Mouse (Mus musculus) embryonic facial prominence, embryonic 11.5 days (tissue): ENCODE measurements around the gene Gm28305. TPM values are rescaled to one million over a fixed set of nuclear protein-coding genes. Genes with fewer than 3 reads are reported as not detected.

Experiments
- ATAC-seq: fragments of 200-750 bp; cut with Nextera tagmentation; replicated peaks from 2 replicates; pipeline ENCODE4 v1.8.0; 2017; ENCODE audit warnings: low read depth; ENCODE audit not compliant: insufficient number of reproducible peaks, low FRiP score, low TSS enrichment
- DNase-seq: peaks from one replicate; pipeline ENCODE4 v3.0.0-alpha.2; 2015; ENCODE audit warnings: low spot score
- H3K27ac ChIP-seq: fragments of 300-500 bp; sonication (generic); replicated peaks from 2 replicates; pipeline ENCODE4 v1.5.1; 2014; ENCODE audit warnings: mild to moderate bottlenecking, low read depth, low read length, control low read depth
- H3K27me3 ChIP-seq: fragments of 300-500 bp; sonication (generic); 2 replicates; pipeline ENCODE4 v1.6.1; 2014; ENCODE audit warnings: mild to moderate bottlenecking, low read length, moderate library complexity, mixed read lengths; ENCODE audit not compliant: control insufficient read depth, insufficient read depth
- H3K36me3 ChIP-seq: fragments of 300-500 bp; sonication (generic); replicated peaks from 2 replicates; pipeline ENCODE4 v1.6.1; 2014; ENCODE audit warnings: low read depth, mild to moderate bottlenecking, low read length, moderate library complexity, mixed read lengths; ENCODE audit not compliant: control insufficient read depth, insufficient read depth
- H3K4me1 ChIP-seq: fragments of 300-500 bp; sonication (generic); 2 replicates; pipeline ENCODE4 v1.6.1; 2014; ENCODE audit warnings: low read length, mixed read lengths; ENCODE audit not compliant: control insufficient read depth, insufficient read depth
- H3K4me2 ChIP-seq: fragments of 300-500 bp; sonication (generic); 2 replicates; pipeline ENCODE4 v1.6.1; 2014; ENCODE audit warnings: low read depth, mild to moderate bottlenecking, control low read depth, low read length, moderate library complexity
- H3K4me3 ChIP-seq: fragments of 300-500 bp; sonication (generic); 2 replicates; pipeline ENCODE4 v1.5.1; 2014; ENCODE audit warnings: low read depth, low read length, control low read depth
- H3K9ac ChIP-seq: fragments of 300-500 bp; sonication (generic); replicated peaks from 2 replicates; pipeline ENCODE4 v1.6.1; 2014; ENCODE audit warnings: mild to moderate bottlenecking, control low read depth, low read length
- H3K9me3 ChIP-seq: fragments of 300-500 bp; sonication (generic); replicated peaks from 2 replicates; pipeline ENCODE4 v1.6.1; 2016; ENCODE audit warnings: mild to moderate bottlenecking, low read length, inconsistent platforms, mixed read lengths; ENCODE audit not compliant: control insufficient read depth
- WGBS: fragments of 180-500 bp; shearing (Covaris S2); extraction: QIAGEN DNeasy Blood & Tissue Kit; methylation state at CpG from one replicate; pipeline ENCODE4 v1.1.7; 2014; 5-methylcytosine and 5-hydroxymethylcytosine counted together
- polyA plus RNA-seq: library from polyadenylated mRNA; unstranded; fragments of >200 nt; fragmentation: Nextera tagmentation; extraction: Ambion mirVana; gene quantifications from 2 replicates; pipeline ENCODE4 v1.2.1, GENCODE M21; 2014

The Gm28305 gene
- polyA plus RNA-seq, 1 experiment from 2014 or later: not detected

DNA sequence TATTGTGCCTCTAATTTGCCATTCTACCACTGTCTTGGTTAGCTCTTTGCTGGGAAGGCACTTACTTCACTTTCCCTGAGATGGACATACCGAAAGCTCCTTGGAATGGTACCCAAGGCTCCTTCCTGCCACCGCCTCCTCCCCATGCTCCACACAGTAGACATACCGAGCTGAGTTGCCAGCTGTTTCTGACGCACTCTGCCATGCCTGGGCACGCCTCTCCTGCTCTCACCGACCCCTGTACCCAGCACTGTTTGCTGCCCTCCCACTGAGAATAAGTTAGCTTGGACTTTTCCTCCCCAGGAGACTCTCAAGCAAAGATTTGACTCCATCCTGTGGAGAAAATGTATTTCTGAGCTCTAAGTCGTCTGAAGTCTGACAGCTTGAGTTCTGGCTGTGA is 60.4 kb downstream of the Gm28305 start:
- H3K4me1 ChIP-seq: no peaks in the 10 kb centered on the region
- no peaks in the 10 kb centered on the region for H3K36me3 ChIP-seq
- no peak overlapping the region for H3K27ac ChIP-seq
- H3K4me3 ChIP-seq: no peak overlapping the region
- H3K27me3 ChIP-seq: no peaks in the 10 kb centered on the region
- no peak overlapping the region for H3K4me2 ChIP-seq
- H3K9ac ChIP-seq: no peak overlapping the region
- 43% methylated on average over 7 of the region's 7 CpGs for WGBS
- ATAC-seq (no peak), DNase-seq (no peak)
- no peaks in the 10 kb centered on the region for H3K9me3 ChIP-seq

- H3K4me1 ChIP-seq: no peaks in the 10 kb centered on the region
- ATAC-seq (no peak), DNase-seq (no peak)
- H3K27me3 ChIP-seq: no peaks in the 10 kb centered on the region
- no peaks in the 10 kb centered on the region for H3K9me3 ChIP-seq
- WGBS: 23% methylated on average over 3 of the region's 3 CpGs
- no peak overlapping the region for H3K9ac ChIP-seq
- no peak overlapping the region for H3K4me3 ChIP-seq
- H3K4me2 ChIP-seq: no peak overlapping the region
- no peaks in the 10 kb centered on the region for H3K36me3 ChIP-seq
- no peak overlapping the region for H3K27ac ChIP-seq
These were observed 61.0 kb downstream of the Gm28305 start for GRCm38 (mm10) chr9:104101458-104101857.

GRCm38 (mm10) chr9:104102301-104102700 is 61.8 kb downstream of the Gm28305 start:
- no peak overlapping the region for H3K4me3 ChIP-seq
- H3K9ac ChIP-seq: no peak overlapping the region
- no peaks in the 10 kb centered on the region for H3K9me3 ChIP-seq
- no peaks in the 10 kb centered on the region for H3K27me3 ChIP-seq
- no peak for ATAC-seq
- H3K36me3 ChIP-seq: no peaks in the 10 kb centered on the region
- no peak overlapping the region for H3K27ac ChIP-seq
- H3K4me2 ChIP-seq: no peak overlapping the region
- H3K4me1 ChIP-seq: no peaks in the 10 kb centered on the region
- 26% methylated on average over 6 of the region's 6 CpGs for WGBS
- no peak for DNase-seq

GRCm38 (mm10) chr9:104102901-104103300 is 62.4 kb downstream of the Gm28305 start:
- WGBS: 33% methylated on average over 2 of the region's 2 CpGs
- DNase-seq (no peak), ATAC-seq (no peak)
- H3K9ac ChIP-seq: no peak overlapping the region
- H3K4me1 ChIP-seq: no peaks in the 10 kb centered on the region
- H3K4me2 ChIP-seq: no peak overlapping the region
- no peak overlapping the region for H3K27ac ChIP-seq
- no peaks in the 10 kb centered on the region for H3K9me3 ChIP-seq
- no peaks in the 10 kb centered on the region for H3K27me3 ChIP-seq
- H3K36me3 ChIP-seq: no peaks in the 10 kb centered on the region
- H3K4me3 ChIP-seq: no peak overlapping the region

DNA sequence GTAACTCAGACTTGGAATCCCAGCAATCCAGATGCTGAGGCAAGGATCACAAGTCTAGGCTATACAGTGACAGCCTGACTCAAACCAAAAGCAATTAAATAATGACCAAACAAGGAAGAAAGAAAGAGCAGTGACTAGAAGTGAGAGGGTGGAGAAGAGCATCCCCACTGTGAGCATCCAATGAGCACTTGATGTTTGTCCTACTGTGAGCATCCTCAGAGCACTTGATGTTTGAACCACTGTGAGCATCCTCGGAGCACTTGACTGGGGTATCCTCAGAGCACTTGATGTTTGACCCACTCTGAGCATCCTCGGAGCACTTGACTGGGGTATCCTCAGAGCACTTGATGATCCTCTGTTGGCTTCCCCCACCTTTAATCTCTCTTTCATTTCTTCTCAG is 64.5 kb downstream of the Gm28305 start:
- H3K27ac ChIP-seq: no peak overlapping the region
- DNase-seq (no peak), ATAC-seq (no peak)
- H3K9ac ChIP-seq: no peak overlapping the region
- H3K4me3 ChIP-seq: no peak overlapping the region
- H3K4me1 ChIP-seq: no peaks in the 10 kb centered on the region
- no peak overlapping the region for H3K4me2 ChIP-seq
- H3K27me3 ChIP-seq: no peaks in the 10 kb centered on the region
- 74% methylated on average over 2 of the region's 2 CpGs for WGBS
- no peaks in the 10 kb centered on the region for H3K36me3 ChIP-seq
- no peaks in the 10 kb centered on the region for H3K9me3 ChIP-seq

GRCm38 (mm10) chr9:104106930-104107329 is 66.5 kb downstream of the Gm28305 start:
- no peak overlapping the region for H3K4me3 ChIP-seq
- ATAC-seq: no peak
- H3K27me3 ChIP-seq: no peaks in the 10 kb centered on the region
- no peaks in the 10 kb centered on the region; the same call in 1 of the 2 replicates for H3K9me3 ChIP-seq
- no peaks in the 10 kb centered on the region for H3K36me3 ChIP-seq
- DNase-seq: no peak
- 87% methylated on average over 9 of the region's 9 CpGs for WGBS
- no peak overlapping the region for H3K4me2 ChIP-seq
- H3K27ac ChIP-seq: no peak overlapping the region
- no peak overlapping the region for H3K9ac ChIP-seq
- H3K4me1 ChIP-seq: no peaks in the 10 kb centered on the region

DNA sequence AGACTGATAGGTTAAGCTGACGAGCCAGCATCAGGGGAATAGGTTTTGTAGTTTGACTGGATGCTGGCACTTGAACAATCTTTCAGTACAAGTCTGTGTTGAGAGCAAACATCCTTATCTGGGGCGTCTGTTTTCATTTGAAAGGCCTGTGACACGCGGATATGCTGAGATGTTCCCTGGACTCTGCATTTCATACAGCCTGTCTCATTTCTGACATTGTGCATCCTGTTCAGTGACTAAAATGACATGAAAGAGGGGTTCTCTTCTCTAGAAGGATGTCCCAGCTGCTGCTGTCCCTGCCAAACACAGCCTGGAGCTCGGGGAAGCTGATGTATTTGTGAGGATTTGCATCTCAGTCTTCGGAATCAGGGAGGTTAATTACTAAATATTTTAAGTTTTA is 67.0 kb downstream of the Gm28305 start:
- H3K9me3 ChIP-seq: no peaks in the 10 kb centered on the region; the same call in 1 of the 2 replicates
- no peaks in the 10 kb centered on the region for H3K36me3 ChIP-seq
- H3K9ac ChIP-seq: no peak overlapping the region
- no peak for ATAC-seq
- H3K4me2 ChIP-seq: no peak overlapping the region
- no peaks in the 10 kb centered on the region for H3K27me3 ChIP-seq
- no peaks in the 10 kb centered on the region for H3K4me1 ChIP-seq
- 80% methylated on average over 6 of the region's 6 CpGs for WGBS
- no peak overlapping the region for H3K4me3 ChIP-seq
- no peak overlapping the region for H3K27ac ChIP-seq
- no peak for DNase-seq

GRCm38 (mm10) chr9:104108571-104109143 is 68.2 kb downstream of the Gm28305 start:
- 73% methylated on average over 2 of the region's 2 CpGs for WGBS
- ATAC-seq (no peak), DNase-seq (no peak)
- H3K4me1 ChIP-seq: no peaks in the 10 kb centered on the region
- no peak overlapping the region for H3K4me2 ChIP-seq
- no peaks in the 10 kb centered on the region for H3K27me3 ChIP-seq
- H3K27ac ChIP-seq: no peak overlapping the region
- H3K36me3 ChIP-seq: no peaks in the 10 kb centered on the region
- H3K9me3 ChIP-seq: no peaks in the 10 kb centered on the region; the same call in 1 of the 2 replicates
- H3K4me3 ChIP-seq: no peak overlapping the region
- H3K9ac ChIP-seq: no peak overlapping the region
